Mouse (Mus musculus): Measurements from ENCODE around the gene Dusp7.

- TF ChIP-seq CTCF (IDR thresholded peaks at IDR 0.05; ENCODE audit: insufficient read depth, low read length), result no peak
- TF ChIP-seq POLR2A (IDR thresholded peaks at IDR 0.05; ENCODE audit: borderline replicate concordance, extremely low read depth, low read depth, low read length), result no peak
Measured at GRCm38 (mm10) chr9:106345167-106345566, 23.3 kb upstream of the Dusp7 start.
